Mouse (Mus musculus) brain, embryonic 18.5 days (tissue): Measurements from ENCODE around the gene Fuz.
A peak's percentile ranks its signal among the peaks of the same experiment; 100 is the strongest.

Experiments
- DNase-seq: peaks from one replicate; pipeline ENCODE4 v3.0.0-alpha.2; 2012; ENCODE audit warnings: low read depth, low spot score

The Fuz gene

GRCm38 (mm10) chr7:44895593-44896434 is at the start of gene Fuz:
TSS of gene Fuz (plus strand) at chr7:44896079.
- peak; percentile 97 for DNase-seq

- DNase-seq, result no peak
Observed at GRCm38 (mm10) chr7:44846804-44847203, 49.1 kb upstream of the Fuz start.

- DNase-seq, result no peak
Observed at GRCm38 (mm10) chr7:44847772-44848171, 48.1 kb upstream of the Fuz start.

GRCm38 (mm10) chr7:44848561-44849415 is 47.1 kb upstream of the Fuz start, which contains the start of the genes Akt1s1 and Tbc1d17:
TSS of gene Akt1s1 (plus strand) at chr7:44848991.
TSS of gene Tbc1d17 (minus strand) at chr7:44849079.
- peak; percentile 99 for DNase-seq

GRCm38 (mm10) chr7:44849416-44850111 is 46.3 kb upstream of the Fuz start:
- DNase-seq, result peak; percentile 96

- DNase-seq, result no peak
Observed at GRCm38 (mm10) chr7:44850146-44850545, 45.7 kb upstream of the Fuz start.

- DNase-seq, result no peak
Observed at GRCm38 (mm10) chr7:44850789-44851624, 44.9 kb upstream of the Fuz start.

- no peak for DNase-seq
Observed at GRCm38 (mm10) chr7:44851625-44852234, 44.1 kb upstream of the Fuz start.

GRCm38 (mm10) chr7:44852259-44853027 is 43.4 kb upstream of the Fuz start:
- DNase-seq, result no peak

GRCm38 (mm10) chr7:44853065-44853464 is 42.8 kb upstream of the Fuz start:
- no peak for DNase-seq

GRCm38 (mm10) chr7:44853596-44854355 is 42.1 kb upstream of the Fuz start:
- no peak for DNase-seq

- DNase-seq, result no peak
Observed at GRCm38 (mm10) chr7:44854356-44855031, 41.4 kb upstream of the Fuz start.

- no peak for DNase-seq
Observed at GRCm38 (mm10) chr7:44855036-44855435, 40.8 kb upstream of the Fuz start.

GRCm38 (mm10) chr7:44856265-44856916 is 39.5 kb upstream of the Fuz start:
- no peak for DNase-seq

- peak; percentile 88 for DNase-seq
Observed at GRCm38 (mm10) chr7:44857042-44857552, 38.8 kb upstream of the Fuz start, which contains the start of gene Pnkp. TSS of gene Pnkp (plus strand) at chr7:44857139.

- DNase-seq, result no peak
Observed at GRCm38 (mm10) chr7:44857905-44858304, 38.0 kb upstream of the Fuz start.

- no peak for DNase-seq
Observed at GRCm38 (mm10) chr7:44859896-44860295, 36.0 kb upstream of the Fuz start.
